Mouse (Mus musculus): ENCODE measurements at regions not wholly inside any gene's neighbourhood (a gene's known extent, or its start where the extent isn't known, plus 50 kb on each side); places are given as distances from the start of the nearest gene placed in this dataset.

GRCm38 (mm10) chr4:119022338-119022737, 61.0 kb downstream of the Lao1 start:
- TF ChIP-seq RAD21 (IDR thresholded peaks at IDR 0.05; ENCODE audit: low read depth, low read length) (no peak), MAZ (IDR thresholded peaks at IDR 0.05; ENCODE audit: low read depth, low read length) (no peak), POLR2A (IDR thresholded peaks at IDR 0.05; ENCODE audit: control insufficient read depth in 1 of 2, insufficient read depth in 1 of 2, low read depth in 1 of 2, low read length in 2 of 2, poor library complexity in 1 of 2) (no peak), EP300 (IDR thresholded peaks at IDR 0.05; ENCODE audit: low read depth in 1 of 2, low read length in 2 of 2) (no peak), CTCF (IDR thresholded peaks at IDR 0.05 in 2 of 3, conservative IDR thresholded peaks at IDR 0.05 in 1 of 3; ENCODE audit: control insufficient read depth in 1 of 3, insufficient read depth in 1 of 3, low read depth in 2 of 3, low read length in 3 of 3, poor library complexity in 1 of 3, severe bottlenecking in 1 of 3) (no peak), E2F4 (IDR thresholded peaks at IDR 0.05; ENCODE audit: borderline replicate concordance, low read depth, low read length) (no peak), GATA1 (IDR thresholded peaks at IDR 0.05; ENCODE audit: low read depth, low read length) (no peak), POLR2AphosphoS2 (IDR thresholded peaks at IDR 0.05; ENCODE audit: low read length) (no peak), MEF2A (IDR thresholded peaks at IDR 0.05; ENCODE audit: extremely low read depth, insufficient replicate concordance, low read depth, low read length, poor library complexity, severe bottlenecking) (no peak), ZC3H11A (IDR thresholded peaks at IDR 0.05; ENCODE audit: low read depth, low read length) (no peak), USF2 (IDR thresholded peaks at IDR 0.05; ENCODE audit: borderline replicate concordance in 1 of 2, insufficient read depth in 1 of 2, low read depth in 1 of 2, low read length in 2 of 2) (no peak), NRF1 (IDR thresholded peaks at IDR 0.05; ENCODE audit: insufficient read depth, low read depth, low read length, poor library complexity, severe bottlenecking) (no peak), ZKSCAN1 (IDR thresholded peaks at IDR 0.05; ENCODE audit: low read depth, low read length) (no peak)
